Mouse (Mus musculus) monocyte, adult 5-6 weeks (primary cell): ENCODE data around the gene Hecw1. TPM values are rescaled to one million over a fixed set of nuclear protein-coding genes. Genes with fewer than 3 reads are reported as not detected.

Experiments used
- ATAC-seq: fragments of 153-309, 156-312 bp; replicated peaks from 2 replicates; pipeline ENCODE4 v1.8.0; 2017; ENCODE audit warnings: mild to moderate bottlenecking; ENCODE audit not compliant: low TSS enrichment, insufficient number of reproducible peaks, severe bottlenecking, poor library complexity, low FRiP score
- total RNA-seq: library from RNA; stranded (forward); fragments of 200-1000, 200-491, 200-594 nt; gene quantifications from 3 replicates; pipeline ENCODE4 v1.2.3, GENCODE M21; 2017

The Hecw1 gene
- total RNA-seq = not detected in 3 replicates

GRCm38 (mm10) chr13:14522906-14523269 lies at the start of gene Hecw1:
TSS of gene Hecw1 (minus strand) at chr13:14523228.
- no peak for ATAC-seq

GRCm38 (mm10) chr13:14561336-14561735 lies 38.3 kb upstream of the Hecw1 start:
- ATAC-seq = no peak

GRCm38 (mm10) chr13:14552628-14553027 lies 29.6 kb upstream of the Hecw1 start:
- no peak for ATAC-seq

- ATAC-seq = no peak
Measured at GRCm38 (mm10) chr13:14542860-14543259, 19.8 kb upstream of the Hecw1 start.

GRCm38 (mm10) chr13:14522128-14522905 lies 711 bp downstream of the Hecw1 start:
- no peak for ATAC-seq

- no peak for ATAC-seq
Measured at GRCm38 (mm10) chr13:14521746-14522127, 1.3 kb downstream of the Hecw1 start.

- ATAC-seq = no peak
Measured at GRCm38 (mm10) chr13:14519605-14520004, 3.4 kb downstream of the Hecw1 start.

GRCm38 (mm10) chr13:14517478-14517877 lies 5.5 kb downstream of the Hecw1 start:
- no peak for ATAC-seq

GRCm38 (mm10) chr13:14515106-14515505 lies 7.9 kb downstream of the Hecw1 start:
- no peak for ATAC-seq

- ATAC-seq = no peak
Measured at GRCm38 (mm10) chr13:14513934-14514333, 9.1 kb downstream of the Hecw1 start.

GRCm38 (mm10) chr13:14506765-14507164 lies 16.3 kb downstream of the Hecw1 start:
- ATAC-seq = no peak

GRCm38 (mm10) chr13:14500251-14500650 lies 22.8 kb downstream of the Hecw1 start:
- no peak for ATAC-seq

GRCm38 (mm10) chr13:14498780-14499179 lies 24.2 kb downstream of the Hecw1 start:
- no peak for ATAC-seq

GRCm38 (mm10) chr13:14496954-14497353 lies 26.1 kb downstream of the Hecw1 start:
- no peak for ATAC-seq

GRCm38 (mm10) chr13:14487812-14488211 lies 35.2 kb downstream of the Hecw1 start:
- ATAC-seq = no peak

GRCm38 (mm10) chr13:14471121-14471520 lies 51.9 kb downstream of the Hecw1 start:
- ATAC-seq = no peak

- ATAC-seq = no peak
Measured at GRCm38 (mm10) chr13:14467517-14467916, 55.5 kb downstream of the Hecw1 start.

- no peak for ATAC-seq
Measured at GRCm38 (mm10) chr13:14461036-14461435, 62.0 kb downstream of the Hecw1 start.

GRCm38 (mm10) chr13:14457043-14457442 lies 66.0 kb downstream of the Hecw1 start:
- ATAC-seq = no peak

GRCm38 (mm10) chr13:14439540-14439939 lies 83.5 kb downstream of the Hecw1 start:
- no peak for ATAC-seq
